Mouse (Mus musculus): ENCODE data around the gene Chrd. TPM values are rescaled to one million over a fixed set of nuclear protein-coding genes. Genes with fewer than 3 reads are reported as not detected.

Gene Chrd
- polyA plus RNA-seq, 1 experiment from 2014 or later: 3.1 TPM

GRCm38 (mm10) chr16:20700036-20700435 lies 32.9 kb upstream of the Chrd start:
- H3K4me2 ChIP-seq (replicated peaks; ENCODE audit: low read depth, low read length): no peak overlapping the region
- DNase-seq (ENCODE audit: low spot score): no peak
- peaks cover 18% of the 10 kb centered on the region for H3K4me1 ChIP-seq (replicated peaks; ENCODE audit: control insufficient read depth, insufficient read depth, low read length)
- H3K36me3 ChIP-seq (ENCODE audit: control insufficient read depth, insufficient read depth, low read length): no peaks in the 10 kb centered on the region
- H3K9ac ChIP-seq (ENCODE audit: low read depth, low read length): no peak overlapping the region
- H3K27ac ChIP-seq (ENCODE audit: low read depth, low read length): no peak overlapping the region
- no peak for ATAC-seq (ENCODE audit: low FRiP score)
- H3K4me3 ChIP-seq (ENCODE audit: low read depth, low read length): no peak overlapping the region
- WGBS: 32% methylated on average over 5 of the region's 5 CpGs
- H3K9me3 ChIP-seq (ENCODE audit: control insufficient read depth, low read length): no peaks in the 10 kb centered on the region
- no peaks in the 10 kb centered on the region for H3K27me3 ChIP-seq (ENCODE audit: control insufficient read depth, insufficient read depth, low read length)

- no peaks in the 10 kb centered on the region for H3K27me3 ChIP-seq (ENCODE audit: control insufficient read depth, insufficient read depth, low read length)
- H3K27ac ChIP-seq (ENCODE audit: low read depth, low read length): peak overlapping the region; percentile 63
- H3K9ac ChIP-seq (ENCODE audit: low read depth, low read length): peak overlapping the region; percentile 41; the same call in 1 of the 2 replicates
- ATAC-seq (ENCODE audit: low FRiP score) (peak; percentile 15; the same call in 1 of the 2 replicates), DNase-seq (ENCODE audit: low spot score) (no peak)
- no peak overlapping the region for H3K4me3 ChIP-seq (ENCODE audit: low read depth, low read length)
- no peaks in the 10 kb centered on the region for H3K36me3 ChIP-seq (ENCODE audit: control insufficient read depth, insufficient read depth, low read length)
- no peak overlapping the region for H3K4me2 ChIP-seq (replicated peaks; ENCODE audit: low read depth, low read length)
- no peaks in the 10 kb centered on the region for H3K9me3 ChIP-seq (ENCODE audit: control insufficient read depth, low read length)
- WGBS: 46% methylated on average over 7 of the region's 7 CpGs
- H3K4me1 ChIP-seq (replicated peaks; ENCODE audit: control insufficient read depth, insufficient read depth, low read length): peaks cover 16% of the 10 kb centered on the region
These were observed 31.6 kb upstream of the Chrd start for GRCm38 (mm10) chr16:20701316-20701715.

DNA sequence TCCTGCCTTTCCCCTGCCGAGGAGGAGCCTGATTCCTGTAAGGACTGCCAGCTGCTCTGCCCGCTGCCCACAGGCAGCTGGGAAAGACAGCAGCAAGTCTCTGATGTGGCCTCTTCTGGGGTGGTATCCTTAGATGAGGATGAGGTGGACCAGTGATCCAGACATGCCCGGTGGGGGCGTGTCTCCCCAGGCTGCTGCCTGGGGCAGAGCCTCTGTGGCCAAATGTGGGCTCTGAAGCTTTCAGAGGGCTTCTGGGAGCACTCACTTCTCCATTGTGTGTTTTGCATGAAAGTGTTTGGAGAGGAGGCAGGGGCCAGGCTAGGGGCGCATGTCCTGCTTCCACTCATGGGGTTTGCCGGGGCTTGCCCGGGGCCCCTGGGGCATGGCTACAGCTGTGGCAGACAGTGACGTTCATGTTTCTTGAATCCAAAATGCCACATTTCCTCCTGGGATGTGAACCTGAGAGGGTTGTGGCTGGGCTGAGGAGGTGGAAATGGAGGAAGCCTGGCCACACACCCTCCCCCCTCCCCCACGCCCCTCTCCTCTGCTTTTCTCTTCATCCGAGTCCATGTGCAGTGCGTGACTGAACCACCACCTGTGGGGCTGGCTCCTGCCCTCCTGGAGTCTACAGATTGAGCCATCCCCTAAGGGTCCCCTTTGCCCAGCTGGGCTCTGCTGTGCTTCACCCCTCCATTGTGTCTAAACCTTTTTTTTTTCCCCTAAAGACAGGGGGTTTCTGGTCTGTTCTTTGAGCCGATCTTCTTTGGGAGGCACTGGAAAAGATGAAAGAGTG lies 31.0 kb upstream of the Chrd start:
- H3K27ac ChIP-seq (ENCODE audit: low read depth, low read length): peak overlapping the region; percentile 63
- DNase-seq (ENCODE audit: low spot score) (peak; percentile 40), ATAC-seq (ENCODE audit: low FRiP score) (peak; percentile 65)
- H3K27me3 ChIP-seq (ENCODE audit: control insufficient read depth, insufficient read depth, low read length): no peaks in the 10 kb centered on the region
- no peaks in the 10 kb centered on the region for H3K36me3 ChIP-seq (ENCODE audit: control insufficient read depth, insufficient read depth, low read length)
- 15% methylated on average over 12 of the region's 12 CpGs for WGBS
- no peak overlapping the region for H3K4me3 ChIP-seq (ENCODE audit: low read depth, low read length)
- peak overlapping the region; percentile 41; the same call in 1 of the 2 replicates for H3K9ac ChIP-seq (ENCODE audit: low read depth, low read length)
- H3K4me2 ChIP-seq (replicated peaks; ENCODE audit: low read depth, low read length): 0 out of 2 replicates have a peak overlapping the region, but pooled peaks have one; percentile 3
- no peaks in the 10 kb centered on the region for H3K9me3 ChIP-seq (ENCODE audit: control insufficient read depth, low read length)
- peaks cover 14% of the 10 kb centered on the region for H3K4me1 ChIP-seq (replicated peaks; ENCODE audit: control insufficient read depth, insufficient read depth, low read length)

- no peaks in the 10 kb centered on the region for H3K36me3 ChIP-seq (ENCODE audit: control insufficient read depth, insufficient read depth, low read length)
- WGBS: 11% methylated on average over 8 of the region's 8 CpGs
- no peaks in the 10 kb centered on the region for H3K9me3 ChIP-seq (ENCODE audit: control insufficient read depth, low read length)
- H3K27ac ChIP-seq (ENCODE audit: low read depth, low read length): peak overlapping the region; percentile 63
- H3K4me3 ChIP-seq (ENCODE audit: low read depth, low read length): no peak overlapping the region
- peaks cover 14% of the 10 kb centered on the region for H3K4me1 ChIP-seq (replicated peaks; ENCODE audit: control insufficient read depth, insufficient read depth, low read length)
- no peak overlapping the region for H3K9ac ChIP-seq (ENCODE audit: low read depth, low read length)
- ATAC-seq (ENCODE audit: low FRiP score) (peak; percentile 74), DNase-seq (ENCODE audit: low spot score) (peak; percentile 83)
- no peak overlapping the region for H3K4me2 ChIP-seq (replicated peaks; ENCODE audit: low read depth, low read length)
- H3K27me3 ChIP-seq (ENCODE audit: control insufficient read depth, insufficient read depth, low read length): no peaks in the 10 kb centered on the region
These were observed 30.4 kb upstream of the Chrd start for GRCm38 (mm10) chr16:20702522-20702893.

DNA sequence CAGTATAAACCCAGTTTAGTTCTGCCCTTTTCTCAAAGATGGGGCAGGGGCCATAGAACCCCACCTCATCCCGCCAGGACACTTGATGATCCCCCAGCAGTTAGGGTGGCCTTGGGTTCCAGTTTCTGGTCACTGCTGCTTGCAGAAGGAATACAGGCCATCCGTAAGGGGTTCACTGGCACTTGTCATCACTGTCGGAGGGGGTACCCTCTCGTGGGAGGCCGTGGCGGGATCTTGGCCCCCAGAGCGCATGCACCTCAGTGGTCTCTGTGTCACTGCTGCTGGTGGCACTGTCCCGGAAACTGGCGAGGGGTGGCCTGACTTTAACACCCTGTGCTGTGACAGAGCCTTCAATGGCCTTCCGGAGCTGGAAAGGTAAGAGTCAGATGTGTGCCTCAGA lies 29.9 kb upstream of the Chrd start:
- Histone ChIP-seq H3K4me1 (replicated peaks; ENCODE audit: control insufficient read depth, insufficient read depth, low read length) (peaks cover 14% of the 10 kb centered on the region), H3K4me2 (replicated peaks; ENCODE audit: low read depth, low read length) (no peak overlapping the region), H3K27ac (ENCODE audit: low read depth, low read length) (no peak overlapping the region), H3K9ac (ENCODE audit: low read depth, low read length) (no peak overlapping the region), H3K9me3 (ENCODE audit: control insufficient read depth, low read length) (no peaks in the 10 kb centered on the region), H3K36me3 (ENCODE audit: control insufficient read depth, insufficient read depth, low read length) (no peaks in the 10 kb centered on the region), H3K4me3 (ENCODE audit: low read depth, low read length) (no peak overlapping the region), H3K27me3 (ENCODE audit: control insufficient read depth, insufficient read depth, low read length) (no peaks in the 10 kb centered on the region)
- 91% methylated on average over 10 of the region's 10 CpGs for WGBS
- no peak for DNase-seq (ENCODE audit: low spot score)
- ATAC-seq (ENCODE audit: low FRiP score): peak; percentile 3; the same call in 1 of the 2 replicates

GRCm38 (mm10) chr16:20703699-20704400 lies 29.1 kb upstream of the Chrd start:
- no peak for DNase-seq (ENCODE audit: low spot score)
- Histone ChIP-seq H3K27ac (ENCODE audit: low read depth, low read length) (no peak overlapping the region), H3K36me3 (ENCODE audit: control insufficient read depth, insufficient read depth, low read length) (no peaks in the 10 kb centered on the region), H3K27me3 (ENCODE audit: control insufficient read depth, insufficient read depth, low read length) (no peaks in the 10 kb centered on the region), H3K9me3 (ENCODE audit: control insufficient read depth, low read length) (no peaks in the 10 kb centered on the region), H3K4me2 (replicated peaks; ENCODE audit: low read depth, low read length) (no peak overlapping the region), H3K4me1 (replicated peaks; ENCODE audit: control insufficient read depth, insufficient read depth, low read length) (peaks cover 14% of the 10 kb centered on the region), H3K9ac (ENCODE audit: low read depth, low read length) (no peak overlapping the region), H3K4me3 (ENCODE audit: low read depth, low read length) (no peak overlapping the region)
- 92% methylated on average over 6 of the region's 6 CpGs for WGBS
- no peak for ATAC-seq (ENCODE audit: low FRiP score)

- Histone ChIP-seq H3K27ac (ENCODE audit: low read depth, low read length) (no peak overlapping the region), H3K4me1 (replicated peaks; ENCODE audit: control insufficient read depth, insufficient read depth, low read length) (peaks cover 14% of the 10 kb centered on the region), H3K9me3 (ENCODE audit: control insufficient read depth, low read length) (no peaks in the 10 kb centered on the region), H3K27me3 (ENCODE audit: control insufficient read depth, insufficient read depth, low read length) (no peaks in the 10 kb centered on the region), H3K4me3 (ENCODE audit: low read depth, low read length) (no peak overlapping the region), H3K4me2 (replicated peaks; ENCODE audit: low read depth, low read length) (no peak overlapping the region), H3K9ac (ENCODE audit: low read depth, low read length) (no peak overlapping the region), H3K36me3 (ENCODE audit: control insufficient read depth, insufficient read depth, low read length) (no peaks in the 10 kb centered on the region)
- DNase-seq (ENCODE audit: low spot score) (no peak), ATAC-seq (ENCODE audit: low FRiP score) (no peak)
- 73% methylated on average over 3 of the region's 3 CpGs for whole genome bisulfite sequencing
These were observed 27.1 kb upstream of the Chrd start for GRCm38 (mm10) chr16:20705786-20706185.

GRCm38 (mm10) chr16:20706407-20707055 lies 26.4 kb upstream of the Chrd start:
- no peaks in the 10 kb centered on the region for H3K27me3 ChIP-seq (ENCODE audit: control insufficient read depth, insufficient read depth, low read length)
- peaks cover 10% of the 10 kb centered on the region for H3K4me1 ChIP-seq (replicated peaks; ENCODE audit: control insufficient read depth, insufficient read depth, low read length)
- no peaks in the 10 kb centered on the region for H3K36me3 ChIP-seq (ENCODE audit: control insufficient read depth, insufficient read depth, low read length)
- H3K27ac ChIP-seq (ENCODE audit: low read depth, low read length): no peak overlapping the region
- 94% methylated on average over 2 of the region's 2 CpGs for WGBS
- ATAC-seq (ENCODE audit: low FRiP score) (no peak), DNase-seq (ENCODE audit: low spot score) (no peak)
- no peak overlapping the region for H3K9ac ChIP-seq (ENCODE audit: low read depth, low read length)
- no peaks in the 10 kb centered on the region for H3K9me3 ChIP-seq (ENCODE audit: control insufficient read depth, low read length)
- H3K4me3 ChIP-seq (ENCODE audit: low read depth, low read length): no peak overlapping the region
- no peak overlapping the region for H3K4me2 ChIP-seq (replicated peaks; ENCODE audit: low read depth, low read length)

Measured in hindbrain, embryonic 11.5 days (tissue).